Mouse (Mus musculus): ENCODE measurements around the gene Mical1.
A peak's percentile ranks its signal among the peaks of the same experiment; 100 is the strongest.

The Mical1 gene

DNA sequence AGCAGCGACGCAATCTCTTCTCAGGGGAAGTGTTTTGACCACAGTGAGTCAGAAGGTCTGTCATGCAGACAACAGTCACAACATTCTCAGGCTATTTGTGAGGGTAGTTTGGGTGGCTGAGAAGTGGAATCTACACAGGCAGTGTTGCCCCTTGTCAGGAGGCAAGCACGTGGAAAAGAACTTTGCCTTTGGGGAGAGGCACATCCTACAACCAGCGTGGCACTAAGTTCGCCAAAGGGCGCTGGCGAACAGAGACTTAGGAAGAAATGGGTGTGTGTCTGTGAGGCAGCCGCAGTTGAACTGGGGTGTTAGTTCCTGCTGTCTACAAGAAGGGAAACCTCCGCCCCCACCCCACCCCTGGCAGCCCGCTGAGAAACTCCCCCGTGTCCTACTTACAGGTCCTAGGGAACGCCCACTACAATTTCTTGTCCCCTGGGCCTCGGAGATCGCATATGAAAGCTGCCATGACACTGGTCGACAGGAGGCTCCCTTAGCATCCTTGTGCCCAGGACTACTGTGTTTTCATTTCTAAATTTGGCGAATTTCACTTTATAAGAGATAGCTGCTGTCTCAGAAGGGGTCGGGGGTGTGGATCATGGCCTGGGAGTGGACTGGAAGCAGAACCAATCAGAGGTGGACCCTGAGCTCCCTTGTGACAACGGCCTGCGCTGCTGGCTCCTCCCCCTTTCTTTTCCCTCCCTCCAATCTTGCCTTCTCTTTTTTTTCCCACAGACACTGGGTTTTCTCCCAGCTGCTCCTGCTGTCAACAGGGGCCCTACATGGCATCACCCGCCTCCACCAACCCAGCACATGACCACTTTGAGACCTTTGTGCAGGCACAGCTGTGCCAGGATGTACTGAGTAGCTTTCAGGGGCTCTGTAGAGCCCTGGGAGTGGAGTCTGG lies 1.4 kb downstream of the Mical1 start:
- DNase-seq (ENCODE audit: low read depth, low spot score) = peak; percentile 51

DNA sequence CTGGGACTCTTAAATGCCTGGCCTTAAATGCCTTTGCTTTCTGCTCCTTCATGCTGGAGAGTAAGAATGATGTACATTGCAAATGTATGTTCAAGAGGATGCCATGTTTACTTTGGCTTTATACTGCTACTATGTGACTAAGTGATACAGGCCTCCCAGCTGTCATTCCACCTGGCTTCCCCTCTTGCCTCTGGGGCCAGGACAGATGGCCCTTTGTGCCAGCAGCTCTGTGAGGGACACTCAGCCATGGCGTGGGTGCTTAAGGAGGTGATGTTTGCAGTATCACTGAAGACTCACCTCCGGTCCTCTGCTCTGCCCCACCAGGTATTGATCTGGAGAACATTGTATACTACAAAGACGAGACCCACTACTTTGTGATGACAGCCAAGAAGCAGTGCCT lies 3.8 kb downstream of the Mical1 start:
- no peak for DNase-seq (ENCODE audit: low read depth, low spot score)

DNA sequence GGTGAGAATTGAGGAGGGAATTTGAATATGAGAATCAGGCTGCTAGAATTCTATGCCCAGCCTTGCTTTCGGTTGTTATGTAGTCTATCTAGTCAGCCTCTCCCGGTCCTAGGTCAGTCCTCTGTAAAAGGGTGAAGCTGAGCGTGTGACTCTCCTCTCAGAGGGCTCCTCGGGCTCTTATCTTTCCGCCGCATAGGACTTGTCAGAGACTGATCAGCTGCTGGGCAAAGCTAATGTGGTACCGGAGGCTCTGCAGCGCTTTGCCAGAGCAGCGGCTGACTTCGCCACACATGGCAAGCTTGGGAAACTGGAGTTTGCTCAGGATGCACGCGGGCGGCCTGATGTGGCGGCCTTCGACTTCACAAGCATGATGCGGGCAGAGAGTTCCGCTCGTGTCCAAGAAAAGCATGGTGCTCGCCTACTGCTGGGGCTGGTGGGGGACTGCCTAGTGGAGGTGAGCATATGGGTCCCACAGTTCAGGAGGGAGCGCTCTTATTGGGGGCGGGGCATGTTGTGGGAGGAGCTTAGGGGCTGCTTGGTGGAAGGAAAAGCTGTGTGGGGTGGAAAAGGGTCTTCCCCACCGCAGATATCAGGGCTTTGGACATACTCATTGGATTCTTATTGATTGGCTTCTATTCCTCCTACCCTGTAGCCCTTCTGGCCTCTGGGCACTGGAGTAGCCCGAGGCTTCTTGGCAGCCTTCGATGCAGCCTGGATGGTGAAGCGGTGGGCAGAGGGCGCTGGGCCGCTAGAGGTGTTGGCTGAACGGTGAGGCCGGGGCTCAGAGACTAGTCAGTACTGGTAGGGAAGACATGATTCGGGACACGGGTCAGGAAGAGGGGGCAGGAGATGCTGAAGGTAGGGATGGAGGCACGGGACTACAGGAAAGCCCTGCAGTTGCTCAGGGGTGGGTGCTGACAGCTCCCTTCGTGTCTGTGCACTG lies 5.1 kb downstream of the Mical1 start:
- DNase-seq (ENCODE audit: low read depth, low spot score) = no peak

DNA sequence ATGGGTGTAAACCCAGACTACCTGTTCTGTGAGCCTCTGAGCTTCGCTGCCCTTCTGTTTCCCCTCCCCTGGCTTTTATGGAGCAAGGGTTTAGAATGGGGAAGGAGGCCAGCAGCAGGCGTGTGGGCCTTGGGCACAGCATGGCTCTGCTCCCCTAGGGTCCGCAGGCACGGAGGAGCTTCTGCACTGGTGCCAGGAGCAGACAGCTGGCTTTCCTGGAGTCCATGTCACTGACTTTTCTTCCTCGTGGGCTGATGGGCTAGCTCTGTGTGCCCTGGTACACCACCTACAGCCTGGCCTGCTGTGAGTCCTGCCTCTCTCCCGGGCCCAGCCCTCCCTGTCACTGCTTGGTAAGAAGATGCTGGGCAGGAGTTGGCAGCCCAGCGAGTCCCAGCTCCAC lies 6.3 kb downstream of the Mical1 start:
- no peak for DNase-seq (ENCODE audit: low read depth, low spot score)

DNA sequence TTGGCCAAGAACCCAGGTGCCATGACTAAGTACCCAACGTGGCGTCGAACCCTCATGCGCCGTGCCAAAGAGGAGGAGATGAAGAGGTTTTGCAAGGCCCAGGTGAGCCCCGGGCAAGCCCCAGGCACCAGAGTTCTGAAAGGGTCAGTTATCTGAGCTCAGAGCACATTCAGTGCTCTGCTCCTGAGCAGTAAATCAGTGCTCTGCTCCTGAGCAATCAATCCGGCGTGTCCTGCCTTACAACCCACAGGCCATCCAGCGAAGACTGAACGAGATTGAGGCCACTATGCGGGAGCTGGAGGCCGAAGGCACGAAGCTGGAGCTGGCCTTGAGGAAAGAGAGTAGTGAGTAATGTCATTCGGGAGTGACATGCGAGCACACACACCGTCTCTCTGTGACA lies 9.7 kb downstream of the Mical1 start:
- no peak for DNase-seq (ENCODE audit: low read depth, low spot score)

DNA sequence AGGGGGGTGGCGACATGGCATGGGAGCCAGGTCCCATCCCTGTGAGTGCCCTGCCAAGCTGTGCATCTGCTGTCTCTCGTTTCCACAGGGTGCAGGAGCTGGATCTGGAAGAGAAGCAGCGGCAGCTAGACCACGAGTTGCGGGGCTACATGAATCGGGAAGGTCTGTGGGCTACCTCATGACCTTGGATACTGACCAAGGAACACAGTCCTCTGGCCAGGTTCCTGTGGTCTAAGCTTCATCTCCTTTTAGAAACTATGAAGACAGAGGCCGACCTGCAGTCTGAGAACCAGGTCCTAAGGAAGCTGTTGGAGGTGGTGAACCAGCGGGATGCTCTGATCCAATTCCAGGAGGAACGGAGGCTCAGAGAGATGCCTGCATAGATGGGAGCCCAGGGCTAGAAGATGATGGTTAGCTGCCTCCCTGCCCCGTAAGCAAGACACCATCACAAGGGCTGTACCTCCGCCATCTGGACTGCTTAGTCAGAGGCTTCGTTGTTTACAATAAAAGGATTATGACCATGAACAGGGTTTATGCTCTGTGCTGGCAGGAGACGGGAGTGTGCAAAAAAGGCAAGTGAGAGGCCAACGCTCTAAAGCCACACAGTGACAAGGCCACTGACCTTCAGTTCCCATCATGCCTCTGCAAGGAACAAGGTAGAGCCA lies 10.5 kb downstream of the Mical1 start:
- DNase-seq (ENCODE audit: low read depth, low spot score) = no peak

DNA sequence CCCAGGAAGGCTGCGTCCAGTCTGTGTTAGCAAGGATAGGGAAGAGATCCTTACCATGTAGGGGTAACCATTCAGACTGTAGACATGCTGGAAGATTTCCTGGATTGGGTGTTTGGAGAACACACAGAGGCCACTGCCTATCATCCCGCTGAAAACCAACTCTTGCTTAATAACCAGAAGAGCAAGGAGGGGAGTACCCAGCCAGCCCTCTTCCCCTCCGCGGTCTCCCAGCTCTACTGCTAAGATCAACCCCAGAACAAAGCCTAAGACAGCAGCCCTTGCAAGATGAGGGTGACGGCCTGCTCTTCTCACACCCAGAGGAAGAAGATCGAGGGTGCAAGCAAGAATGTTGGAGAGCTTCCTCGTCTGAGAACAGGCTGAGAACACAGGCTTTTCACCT lies 12.8 kb downstream of the Mical1 start:
- DNase-seq (ENCODE audit: low read depth, low spot score) = no peak

DNA sequence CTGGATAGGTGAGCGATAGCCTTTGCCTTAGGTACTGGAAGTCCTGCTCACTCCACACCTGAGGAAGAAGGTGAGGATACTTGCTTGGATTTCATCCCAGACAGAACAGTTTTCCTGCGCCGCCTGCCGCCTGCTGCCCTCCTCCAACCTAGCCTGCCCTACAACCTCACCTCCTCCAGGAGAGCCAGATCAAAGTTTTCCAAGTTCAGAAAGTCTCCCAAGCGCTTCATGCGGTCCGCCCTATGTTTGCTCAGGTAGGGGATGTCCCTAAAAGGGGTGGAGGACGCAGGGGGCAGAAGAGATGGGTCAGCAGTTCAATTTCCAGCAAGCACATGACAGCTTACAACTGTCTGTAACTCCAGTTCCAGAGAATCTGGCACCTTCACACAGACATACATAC lies 13.2 kb downstream of the Mical1 start:
- DNase-seq (ENCODE audit: low read depth, low spot score) = no peak

DNA sequence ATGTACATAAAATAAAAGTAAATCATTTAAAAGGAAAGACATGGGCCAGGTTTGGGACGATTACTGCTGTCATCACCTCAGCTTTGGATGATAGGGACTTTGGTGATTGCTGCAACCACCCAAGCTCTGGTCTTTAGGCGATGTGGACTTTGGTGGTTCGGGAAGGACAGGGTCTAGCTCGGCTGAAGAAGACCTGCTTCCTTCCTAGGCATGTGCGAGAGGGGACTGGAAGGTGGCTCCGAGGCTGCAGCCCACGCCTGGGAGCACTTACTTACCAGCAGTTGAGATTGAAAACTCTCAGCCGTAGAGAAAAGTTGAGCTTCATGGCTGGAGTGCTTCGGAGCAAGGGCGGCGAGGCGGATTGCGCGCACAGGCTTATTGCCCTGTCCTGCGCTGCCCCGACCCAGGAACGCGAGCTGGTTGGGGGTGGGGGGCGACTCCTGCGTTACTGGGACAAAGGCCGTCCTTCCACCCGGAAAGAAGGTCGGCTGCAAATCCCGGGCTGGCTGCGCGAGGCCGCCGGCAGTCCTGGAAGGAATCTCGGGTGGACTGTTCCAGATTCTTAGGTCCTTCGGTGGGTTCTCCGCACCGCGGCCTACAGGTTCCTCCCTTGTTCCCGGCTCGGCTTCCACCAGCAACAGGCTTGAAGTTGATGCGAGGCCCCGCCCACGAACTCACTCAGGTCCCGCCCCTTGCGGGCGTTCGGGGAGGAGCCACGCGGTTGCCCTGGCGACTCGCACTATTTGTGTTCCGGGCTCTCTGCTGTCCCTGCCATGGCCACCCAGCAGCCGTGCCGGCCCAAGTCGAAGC lies 13.8 kb downstream of the Mical1 start, which contains the start of the genes Smpd2 and Ppil6:
Gene Smpd2 (minus strand): TSS at position 662 of the 810 bp plus-strand sequence.
Gene Ppil6 (plus strand): TSS at position 732 of the 810 bp plus-strand sequence.
- peak; percentile 93 for DNase-seq (ENCODE audit: low read depth, low spot score)

DNA sequence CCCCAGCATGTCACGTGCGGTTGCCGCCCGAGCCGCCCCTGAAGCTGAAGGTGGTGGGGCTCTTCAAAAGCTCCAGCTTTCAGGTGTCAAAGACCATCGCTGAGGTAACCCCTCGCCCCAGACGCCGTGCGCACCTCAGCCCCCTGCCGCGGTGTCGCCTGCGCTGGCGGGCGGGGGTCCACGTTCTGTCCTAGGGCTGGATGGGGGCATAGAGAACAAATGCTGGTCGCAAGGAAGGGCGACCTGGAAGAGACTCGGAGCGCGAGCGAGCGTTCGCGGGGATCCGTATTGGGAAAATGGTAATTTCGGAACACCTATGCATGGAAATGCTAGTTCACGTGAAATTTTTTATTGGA lies 14.4 kb downstream of the Mical1 start:
- no peak for DNase-seq (ENCODE audit: low read depth, low spot score)

DNA sequence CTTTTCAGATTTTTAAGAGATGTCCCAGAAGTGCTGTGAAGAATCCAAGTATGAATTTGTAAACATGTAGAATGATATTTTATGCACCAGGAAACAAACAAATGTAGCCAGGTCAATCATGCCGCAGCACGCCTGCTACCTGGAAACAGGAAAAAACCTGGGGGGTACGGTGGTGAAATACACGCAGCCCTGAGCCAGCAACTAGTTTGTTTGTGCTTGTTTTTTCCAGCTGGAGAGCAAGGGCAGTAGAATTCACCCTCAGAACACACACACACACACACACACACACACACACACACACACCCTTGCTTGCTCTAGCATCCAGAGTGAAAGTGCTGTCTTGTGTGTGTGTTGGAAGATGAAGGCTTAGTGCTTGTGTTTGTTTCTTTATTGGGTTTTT lies 15.0 kb downstream of the Mical1 start:
- no peak for DNase-seq (ENCODE audit: low read depth, low spot score)

DNA sequence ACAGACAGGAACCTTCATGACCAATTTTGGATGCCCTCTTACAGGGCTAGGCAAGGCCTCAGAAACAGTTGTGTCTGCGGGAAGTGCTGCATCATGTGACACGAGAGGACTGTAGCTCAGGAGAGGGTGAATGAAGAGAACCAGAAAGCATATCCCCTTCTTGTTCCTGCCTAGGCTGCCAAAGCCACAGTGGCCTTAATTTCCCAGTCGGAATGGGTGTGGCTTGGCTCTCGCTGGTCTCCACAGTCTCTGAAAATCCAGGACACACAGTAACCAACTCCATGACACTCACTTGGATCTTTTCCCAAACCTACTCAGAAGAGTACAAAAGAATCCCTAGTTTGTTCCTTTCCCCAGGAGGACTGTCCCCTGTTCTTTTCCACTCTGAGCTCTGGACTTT lies 24.8 kb downstream of the Mical1 start:
- DNase-seq (ENCODE audit: low read depth, low spot score) = no peak

DNA sequence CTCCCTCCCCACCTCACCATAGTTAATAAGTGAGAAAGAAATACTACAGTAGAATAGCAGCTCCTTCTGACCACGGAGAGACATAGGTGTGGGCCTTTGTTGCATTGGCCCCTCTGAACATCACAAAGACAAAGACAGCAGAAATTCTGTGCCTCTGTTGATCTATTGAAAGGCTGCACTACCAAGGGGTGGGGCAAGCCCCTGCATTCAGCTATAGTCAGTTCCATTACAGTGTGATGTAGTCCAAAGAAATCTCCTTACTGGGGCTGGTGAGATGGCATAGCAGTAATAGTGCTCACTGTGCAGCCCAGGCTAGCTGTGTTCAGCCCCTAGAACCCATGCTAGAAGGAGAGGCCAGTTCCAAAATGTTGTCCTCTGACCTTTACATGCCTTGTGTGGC lies 28.9 kb downstream of the Mical1 start:
- DNase-seq (ENCODE audit: low read depth, low spot score) = no peak

DNA sequence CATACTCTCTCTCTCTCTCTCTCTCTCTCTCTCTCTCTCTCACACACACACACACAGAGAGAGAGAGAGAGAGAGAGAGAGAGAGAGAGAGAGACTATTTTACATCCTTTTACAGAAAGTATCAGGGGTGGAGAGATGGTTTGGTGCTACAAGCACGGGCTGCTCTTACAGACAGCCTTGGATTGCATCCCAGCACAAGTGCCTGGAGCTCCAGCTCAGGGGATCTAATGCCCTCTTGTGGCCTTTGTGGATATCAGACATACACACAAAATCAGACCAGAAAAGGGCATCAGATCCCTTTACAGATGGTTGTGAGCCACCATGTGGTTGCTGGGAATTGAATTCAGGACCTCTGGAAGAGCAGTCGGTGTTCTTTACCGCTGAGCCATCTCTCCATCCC lies 29.3 kb downstream of the Mical1 start:
- peak; percentile 63 for DNase-seq (ENCODE audit: low read depth, low spot score)

DNA sequence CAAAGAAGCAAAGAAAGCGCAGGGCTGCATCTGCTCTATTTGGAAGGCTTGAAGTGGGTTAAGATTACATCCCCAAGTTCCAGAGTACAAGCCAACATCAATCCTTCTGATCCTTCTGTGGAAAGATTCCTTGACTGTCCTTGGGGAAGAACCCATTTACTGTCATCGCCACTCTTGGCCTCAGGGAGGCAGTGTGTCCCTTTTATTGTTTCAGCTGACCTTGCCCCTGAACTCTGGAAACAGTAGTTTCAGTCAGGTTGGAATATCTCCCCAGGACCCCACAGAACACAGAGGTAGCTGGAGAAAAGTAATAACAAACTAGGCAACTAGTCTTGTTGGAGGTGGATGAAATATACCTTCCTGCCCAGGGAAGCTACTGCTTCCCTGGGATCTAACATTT lies 33.0 kb downstream of the Mical1 start:
- no peak for DNase-seq (ENCODE audit: low read depth, low spot score)

DNA sequence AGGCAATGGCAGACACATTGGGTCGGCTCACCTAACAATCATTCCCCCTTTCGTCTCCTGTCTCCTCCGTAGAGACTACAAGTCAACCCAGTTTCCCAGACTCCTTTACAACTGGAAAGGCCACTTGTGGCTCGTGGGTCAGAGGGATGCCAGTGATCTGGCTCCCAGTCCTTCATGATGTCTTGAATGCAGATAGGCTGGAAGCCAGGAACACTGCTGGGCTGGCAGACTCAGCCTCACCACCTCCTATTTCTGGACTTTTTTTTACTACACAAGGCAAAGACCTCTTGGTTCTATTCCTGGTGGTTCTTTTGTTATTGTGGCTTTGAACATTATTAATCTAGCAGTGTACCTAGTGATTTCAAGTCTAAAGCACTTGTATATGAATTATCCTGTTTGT lies 38.2 kb downstream of the Mical1 start:
- DNase-seq (ENCODE audit: low read depth, low spot score) = no peak

DNA sequence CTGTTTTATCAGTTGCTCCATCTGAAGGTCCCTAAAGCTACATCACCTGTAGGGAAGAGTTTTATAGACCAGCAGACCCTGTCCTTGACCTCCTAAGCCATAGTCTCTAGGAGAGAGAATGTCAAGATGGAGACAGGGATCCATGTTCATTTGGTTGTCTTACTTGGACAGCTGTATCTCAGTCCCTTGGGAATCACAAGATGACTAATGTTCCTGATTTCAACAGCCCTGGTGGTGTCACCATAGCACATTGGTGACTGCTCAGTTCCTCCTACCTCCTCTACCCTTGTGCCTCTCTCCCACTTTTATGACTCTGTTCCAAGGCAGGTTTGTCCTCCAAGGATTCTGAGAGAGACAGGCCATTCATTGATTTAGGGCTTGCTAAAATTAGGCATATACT lies 38.8 kb downstream of the Mical1 start:
- no peak for DNase-seq (ENCODE audit: low read depth, low spot score)

DNA sequence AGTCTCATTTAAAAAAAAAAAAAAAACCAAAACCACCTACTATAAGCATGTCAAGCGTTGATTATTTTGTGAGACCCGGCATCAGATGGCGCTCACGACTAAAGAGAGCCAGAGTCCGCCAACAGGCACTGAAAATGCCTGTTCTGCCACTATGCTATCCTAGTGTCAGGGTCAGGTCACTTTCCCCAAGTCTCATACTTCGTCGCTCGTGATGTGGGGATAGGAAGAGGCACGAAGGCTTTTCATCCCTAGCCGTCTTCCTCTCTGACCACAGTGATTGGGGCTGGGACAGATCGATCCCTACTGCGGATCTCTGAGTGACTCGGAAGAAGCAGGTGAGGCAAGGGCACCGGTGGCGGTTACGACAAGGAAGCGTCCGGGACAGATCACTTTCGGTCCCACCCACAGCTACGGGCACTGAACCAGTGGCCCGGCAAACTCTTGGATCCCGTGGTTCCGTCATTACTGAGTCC lies 42.4 kb downstream of the Mical1 start:
- peak; percentile 64 for DNase-seq (ENCODE audit: low read depth, low spot score)

DNA sequence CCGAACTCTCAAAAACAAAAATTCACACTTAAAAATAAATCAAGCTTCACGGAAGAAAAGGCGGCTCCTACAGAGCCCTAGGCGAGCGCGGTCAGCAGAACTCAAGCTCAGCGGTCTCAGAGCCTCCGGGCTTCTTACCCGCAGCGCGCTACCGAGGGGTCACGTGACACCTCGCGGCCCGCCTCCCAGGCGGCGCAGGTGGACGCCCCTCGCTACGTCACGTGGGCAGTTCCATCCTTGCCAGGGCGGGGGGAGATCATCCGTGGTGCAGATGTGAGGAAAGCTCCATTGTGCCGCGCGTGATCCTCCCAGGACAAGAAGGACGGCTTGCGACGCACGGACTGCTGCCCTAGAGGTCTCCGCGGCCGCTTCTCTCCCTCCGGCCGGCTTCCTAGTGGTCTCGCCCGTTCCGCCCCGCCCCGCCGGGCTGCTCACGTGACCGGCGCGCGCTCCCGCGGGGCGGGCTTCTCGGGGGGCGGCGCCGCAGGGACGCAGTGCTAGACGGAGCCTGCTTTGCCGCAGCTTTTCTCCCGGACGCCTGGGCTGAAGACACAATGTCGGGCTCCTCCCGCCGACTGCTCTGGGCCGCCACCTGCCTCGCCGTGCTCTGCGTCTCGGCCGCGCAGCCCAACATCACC lies 43.0 kb downstream of the Mical1 start, which contains the start of gene Cd164:
Gene Cd164 (plus strand): TSS at position 434 of the 638 bp plus-strand sequence.
- DNase-seq (ENCODE audit: low read depth, low spot score) = peak; percentile 91

DNA sequence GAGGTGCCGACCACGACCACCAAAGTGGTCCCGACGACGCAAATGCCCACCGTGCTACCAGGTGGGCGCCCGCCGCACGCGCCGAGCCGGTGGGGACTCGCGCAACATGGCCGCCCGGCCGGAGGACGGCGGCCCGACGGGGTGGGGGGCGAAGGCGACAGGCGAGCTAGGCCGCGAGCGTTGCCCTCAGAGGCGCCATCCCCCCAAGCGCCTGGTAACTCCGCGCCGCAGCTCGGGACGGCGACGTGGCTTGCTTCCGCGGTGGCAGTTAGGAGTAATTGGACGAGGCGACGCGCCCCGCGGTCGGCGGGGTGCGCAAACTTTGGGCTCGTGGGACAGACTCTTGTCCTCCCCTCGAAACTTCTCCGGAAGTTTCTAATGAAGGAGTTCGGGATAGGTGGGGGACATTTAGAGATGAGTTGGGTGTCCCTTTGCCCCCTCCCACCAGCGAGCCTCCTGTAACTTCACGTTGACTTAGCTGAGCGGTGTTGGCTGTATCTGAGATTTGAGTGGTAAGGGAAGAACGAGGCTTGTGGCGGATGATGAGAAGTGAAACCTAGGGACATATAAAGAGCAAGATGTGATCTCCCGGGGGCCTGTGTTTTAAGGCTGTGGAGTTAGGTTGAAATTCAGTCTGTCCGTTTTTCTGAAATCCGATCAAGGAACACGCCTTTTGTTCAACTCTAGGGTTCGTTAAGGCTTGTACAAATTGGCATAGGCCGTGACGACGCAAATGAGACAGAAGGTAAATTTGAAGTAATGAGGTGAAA lies 43.7 kb downstream of the Mical1 start:
- peak; percentile 26 for DNase-seq (ENCODE audit: low read depth, low spot score)

All from embryo, embryonic 11.5 days (tissue).